Mouse (Mus musculus): ENCODE results near the gene Arhgap19. TPM values are rescaled to one million over a fixed set of nuclear protein-coding genes. Genes with fewer than 3 reads are reported as not detected.

Gene Arhgap19
- polyA plus RNA-seq, 1 experiment from 2014 or later = 3.5 TPM

GRCm38 (mm10) chr19:41792934-41793486, 8.8 kb downstream of the Arhgap19 start:
- TF ChIP-seq EP300 (optimal IDR thresholded peaks at IDR 0.05) = no peak
- DNase-seq (ENCODE audit: low spot score) (no peak), ATAC-seq (ENCODE audit: low FRiP score, low TSS enrichment) (peak; percentile 56)
- 38% methylated on average over 1 of the region's 1 CpGs for WGBS
- no peak overlapping the region for H3K4me3 ChIP-seq (ENCODE audit: low read depth, low read length)
- no peaks in the 10 kb centered on the region for H3K36me3 ChIP-seq (ENCODE audit: control insufficient read depth, insufficient read depth, low read length)
- H3K9me3 ChIP-seq (ENCODE audit: control insufficient read depth, low read length) = no peaks in the 10 kb centered on the region
- H3K4me2 ChIP-seq (replicated peaks; ENCODE audit: low read depth) = no peak overlapping the region
- no peaks in the 10 kb centered on the region for H3K27me3 ChIP-seq (ENCODE audit: control insufficient read depth, insufficient read depth, low read length)
- H3K9ac ChIP-seq (ENCODE audit: low read length) = no peak overlapping the region
- H3K27ac ChIP-seq (replicated peaks) = no peak overlapping the region
- H3K4me1 ChIP-seq (replicated peaks; ENCODE audit: control insufficient read depth, insufficient read depth) = no peaks in the 10 kb centered on the region

- WGBS = 91% methylated on average over 2 of the region's 2 CpGs
- Histone ChIP-seq H3K36me3 (ENCODE audit: control insufficient read depth, insufficient read depth, low read length) (no peaks in the 10 kb centered on the region), H3K4me1 (replicated peaks; ENCODE audit: control insufficient read depth, insufficient read depth) (no peaks in the 10 kb centered on the region), H3K4me2 (replicated peaks; ENCODE audit: low read depth) (no peak overlapping the region), H3K9me3 (ENCODE audit: control insufficient read depth, low read length) (no peaks in the 10 kb centered on the region), H3K9ac (ENCODE audit: low read length) (no peak overlapping the region), H3K27ac (replicated peaks) (no peak overlapping the region), H3K4me3 (ENCODE audit: low read depth, low read length) (no peak overlapping the region), H3K27me3 (ENCODE audit: control insufficient read depth, insufficient read depth, low read length) (no peaks in the 10 kb centered on the region)
- ATAC-seq (ENCODE audit: low FRiP score, low TSS enrichment) = no peak
- TF ChIP-seq CTCF (IDR thresholded peaks at IDR 0.05; ENCODE audit: low read depth) (peak; percentile 59), EP300 (optimal IDR thresholded peaks at IDR 0.05) (no peak)
- no peak for DNase-seq (ENCODE audit: low spot score)
Measured at GRCm38 (mm10) chr19:41791384-41791783, 10.5 kb downstream of the Arhgap19 start.

- Histone ChIP-seq H3K4me1 (replicated peaks; ENCODE audit: control insufficient read depth, insufficient read depth) (no peaks in the 10 kb centered on the region), H3K27me3 (ENCODE audit: control insufficient read depth, insufficient read depth, low read length) (no peaks in the 10 kb centered on the region), H3K27ac (replicated peaks) (no peak overlapping the region), H3K4me3 (ENCODE audit: low read depth, low read length) (no peak overlapping the region), H3K4me2 (replicated peaks; ENCODE audit: low read depth) (no peak overlapping the region), H3K9ac (ENCODE audit: low read length) (no peak overlapping the region), H3K9me3 (ENCODE audit: control insufficient read depth, low read length) (no peaks in the 10 kb centered on the region), H3K36me3 (ENCODE audit: control insufficient read depth, insufficient read depth, low read length) (peaks cover 4% of the 10 kb centered on the region; the same call in 1 of the 2 replicates)
- no peak for TF ChIP-seq CTCF (IDR thresholded peaks at IDR 0.05; ENCODE audit: low read depth)
- no peak for TF ChIP-seq EP300 (optimal IDR thresholded peaks at IDR 0.05)
- ATAC-seq (ENCODE audit: low FRiP score, low TSS enrichment) = no peak
- DNase-seq (ENCODE audit: low spot score) = no peak
- WGBS = 44% methylated on average over 10 of the region's 10 CpGs
Measured at GRCm38 (mm10) chr19:41789110-41789961, 12.5 kb downstream of the Arhgap19 start.

- TF ChIP-seq CTCF (IDR thresholded peaks at IDR 0.05; ENCODE audit: low read depth) (no peak), EP300 (optimal IDR thresholded peaks at IDR 0.05) (no peak)
- 88% methylated on average over 1 of the region's 1 CpGs for WGBS
- H3K4me2 ChIP-seq (replicated peaks; ENCODE audit: low read depth) = no peak overlapping the region
- no peak overlapping the region for H3K9ac ChIP-seq (ENCODE audit: low read length)
- no peaks in the 10 kb centered on the region for H3K27me3 ChIP-seq (ENCODE audit: control insufficient read depth, insufficient read depth, low read length)
- no peak overlapping the region for H3K27ac ChIP-seq (replicated peaks)
- H3K4me1 ChIP-seq (replicated peaks; ENCODE audit: control insufficient read depth, insufficient read depth) = no peaks in the 10 kb centered on the region
- no peak overlapping the region for H3K4me3 ChIP-seq (ENCODE audit: low read depth, low read length)
- H3K36me3 ChIP-seq (ENCODE audit: control insufficient read depth, insufficient read depth, low read length) = peaks cover 4% of the 10 kb centered on the region; the same call in 1 of the 2 replicates
- DNase-seq (ENCODE audit: low spot score) = no peak
- no peak for ATAC-seq (ENCODE audit: low FRiP score, low TSS enrichment)
- H3K9me3 ChIP-seq (ENCODE audit: control insufficient read depth, low read length) = no peaks in the 10 kb centered on the region
Measured at GRCm38 (mm10) chr19:41786896-41787295, 15.0 kb downstream of the Arhgap19 start.

GRCm38 (mm10) chr19:41777514-41777913, 24.3 kb downstream of the Arhgap19 start:
- DNase-seq (ENCODE audit: low spot score) (no peak), ATAC-seq (ENCODE audit: low FRiP score, low TSS enrichment) (no peak)
- Histone ChIP-seq H3K9me3 (ENCODE audit: control insufficient read depth, low read length) (no peaks in the 10 kb centered on the region), H3K27me3 (ENCODE audit: control insufficient read depth, insufficient read depth, low read length) (no peaks in the 10 kb centered on the region), H3K27ac (replicated peaks) (no peak overlapping the region), H3K36me3 (ENCODE audit: control insufficient read depth, insufficient read depth, low read length) (peaks cover 8% of the 10 kb centered on the region; the same call in 1 of the 2 replicates), H3K9ac (ENCODE audit: low read length) (no peak overlapping the region), H3K4me1 (replicated peaks; ENCODE audit: control insufficient read depth, insufficient read depth) (no peaks in the 10 kb centered on the region), H3K4me2 (replicated peaks; ENCODE audit: low read depth) (no peak overlapping the region), H3K4me3 (ENCODE audit: low read depth, low read length) (no peak overlapping the region)
- TF ChIP-seq CTCF (IDR thresholded peaks at IDR 0.05; ENCODE audit: low read depth) (peak; percentile 53), EP300 (optimal IDR thresholded peaks at IDR 0.05) (no peak)
- WGBS = 87% methylated on average over 6 of the region's 6 CpGs

GRCm38 (mm10) chr19:41768711-41769110, 33.1 kb downstream of the Arhgap19 start:
- WGBS = 86% methylated on average over 7 of the region's 7 CpGs
- ATAC-seq (ENCODE audit: low FRiP score, low TSS enrichment) (no peak), DNase-seq (ENCODE audit: low spot score) (no peak)
- Histone ChIP-seq H3K4me3 (ENCODE audit: low read depth, low read length) (no peak overlapping the region), H3K4me2 (replicated peaks; ENCODE audit: low read depth) (no peak overlapping the region), H3K27ac (replicated peaks) (no peak overlapping the region), H3K9me3 (ENCODE audit: control insufficient read depth, low read length) (no peaks in the 10 kb centered on the region), H3K27me3 (ENCODE audit: control insufficient read depth, insufficient read depth, low read length) (no peaks in the 10 kb centered on the region), H3K9ac (ENCODE audit: low read length) (no peak overlapping the region), H3K36me3 (ENCODE audit: control insufficient read depth, insufficient read depth, low read length) (peaks cover 2% of the 10 kb centered on the region; the same call in 1 of the 2 replicates), H3K4me1 (replicated peaks; ENCODE audit: control insufficient read depth, insufficient read depth) (no peaks in the 10 kb centered on the region)
- no peak for TF ChIP-seq EP300 (optimal IDR thresholded peaks at IDR 0.05)
- TF ChIP-seq CTCF (IDR thresholded peaks at IDR 0.05; ENCODE audit: low read depth) = no peak

All from stomach, postnatal 0 days (tissue).